Mouse (Mus musculus): Measurements from ENCODE around the gene Aipl1. TPM values are rescaled to one million over a fixed set of nuclear protein-coding genes. Genes with fewer than 3 reads are reported as not detected.
A peak's percentile ranks its signal among the peaks of the same experiment; 100 is the strongest.

The Aipl1 gene
- total and polyA plus RNA-seq, 3 experiments: 0.39 to 0.58 TPM; not detected in 1

GRCm38 (mm10) chr11:72042631-72043030 lies 5.3 kb upstream of the Aipl1 start:
- H3K4me1 ChIP-seq (ENCODE audit: control insufficient read depth in 1 of 2, insufficient read depth in 2 of 2, low read length in 2 of 2): peaks cover 2 to 15% of the 10 kb centered on the region in 2 experiments; a peak in 3 of 4 replicates
- peaks cover 0 to 11% of the 10 kb centered on the region in 2 experiments; a peak in 2 of 4 replicates for H3K36me3 ChIP-seq (ENCODE audit: control insufficient read depth in 1 of 2, insufficient read depth in 2 of 2, low read length in 2 of 2)
- H3K27ac ChIP-seq (ENCODE audit: control insufficient read depth, low read depth, low read length): no peak overlapping the region
- peak overlapping the region; percentile 75 to 76 for H3K4me3 ChIP-seq (ENCODE audit: control insufficient read depth in 1 of 2, insufficient read depth in 1 of 2, low read depth in 2 of 2, low read length in 2 of 2)
- H3K79me2 ChIP-seq (ENCODE audit: control insufficient read depth, insufficient read depth, low read length, poor library complexity): peaks cover 8% of the 10 kb centered on the region
- peak overlapping the region; percentile 72 for H3K9ac ChIP-seq (ENCODE audit: control insufficient read depth, low read depth, low read length, poor library complexity, severe bottlenecking)
- no peaks in the 10 kb centered on the region for H3K9me3 ChIP-seq (replicated peaks; ENCODE audit: insufficient read depth, low read length)
- H3K27me3 ChIP-seq (ENCODE audit: control insufficient read depth in 1 of 2, insufficient read depth in 2 of 2, low read length in 2 of 2): no peaks in the 10 kb centered on the region
- TF ChIP-seq JUND (IDR thresholded peaks at IDR 0.05; ENCODE audit: low read depth, low read length) (no peak), NRF1 (IDR thresholded peaks at IDR 0.05; ENCODE audit: insufficient read depth, low read depth, low read length, poor library complexity, severe bottlenecking) (0 out of 2 replicates have a peak, but pooled peaks have one; percentile 2), SIN3A (IDR thresholded peaks at IDR 0.05; ENCODE audit: low read length) (no peak), MAFK (IDR thresholded peaks at IDR 0.05; ENCODE audit: borderline replicate concordance, low read depth, low read length) (no peak), MEF2A (IDR thresholded peaks at IDR 0.05; ENCODE audit: extremely low read depth, insufficient replicate concordance, low read depth, low read length, poor library complexity, severe bottlenecking) (no peak), ZKSCAN1 (IDR thresholded peaks at IDR 0.05; ENCODE audit: low read depth, low read length) (no peak), CHD1 (IDR thresholded peaks at IDR 0.05; ENCODE audit: low read depth, low read length) (no peak), RAD21 (IDR thresholded peaks at IDR 0.05; ENCODE audit: low read depth, low read length) (no peak), ELF1 (IDR thresholded peaks at IDR 0.05; ENCODE audit: low read depth, low read length) (no peak), MAZ (IDR thresholded peaks at IDR 0.05; ENCODE audit: low read depth, low read length) (no peak), MAX (IDR thresholded peaks at IDR 0.05; ENCODE audit: low read length) (0 out of 2 replicates have a peak, but pooled peaks have one; percentile 14), KAT2A (conservative IDR thresholded peaks at IDR 0.05; ENCODE audit: low read depth, low read length) (no peak), CTCF (IDR thresholded peaks at IDR 0.05 in 2 of 3, conservative IDR thresholded peaks at IDR 0.05 in 1 of 3; ENCODE audit: control insufficient read depth in 1 of 3, insufficient read depth in 1 of 3, low read depth in 2 of 3, low read length in 3 of 3, poor library complexity in 1 of 3, severe bottlenecking in 1 of 3) (no peak), MYC (IDR thresholded peaks at IDR 0.05; ENCODE audit: low read depth, low read length) (0 out of 2 replicates have a peak, but pooled peaks have one; percentile 31), GATA1 (IDR thresholded peaks at IDR 0.05; ENCODE audit: low read depth, low read length) (no peak), MYB (IDR thresholded peaks at IDR 0.05; ENCODE audit: low read depth, low read length) (no peak), POLR2AphosphoS5 (IDR thresholded peaks at IDR 0.05; ENCODE audit: borderline replicate concordance, low read depth, low read length) (no peak), TCF12 (IDR thresholded peaks at IDR 0.05; ENCODE audit: low read depth, low read length) (no peak), TBP (IDR thresholded peaks at IDR 0.05; ENCODE audit: low read depth, low read length) (no peak), MXI1 (IDR thresholded peaks at IDR 0.05; ENCODE audit: low read depth, low read length) (no peak), RCOR1 (IDR thresholded peaks at IDR 0.05; ENCODE audit: low read depth, low read length) (no peak), EP300 (IDR thresholded peaks at IDR 0.05; ENCODE audit: low read depth in 1 of 2, low read length in 2 of 2) (no peak), CHD2 (IDR thresholded peaks at IDR 0.05; ENCODE audit: low read length) (no peak), UBTF (IDR thresholded peaks at IDR 0.05; ENCODE audit: borderline replicate concordance, insufficient read depth, low read depth, low read length) (no peak), USF2 (IDR thresholded peaks at IDR 0.05; ENCODE audit: borderline replicate concordance in 1 of 2, insufficient read depth in 1 of 2, low read depth in 1 of 2, low read length in 2 of 2) (no peak), ZNF384 (IDR thresholded peaks at IDR 0.05; ENCODE audit: low read depth, low read length) (no peak)
- no peak for DNase-seq (ENCODE audit: low read depth, low spot score)
